Mouse (Mus musculus): Measurements from ENCODE around the gene C87436.

DNA sequence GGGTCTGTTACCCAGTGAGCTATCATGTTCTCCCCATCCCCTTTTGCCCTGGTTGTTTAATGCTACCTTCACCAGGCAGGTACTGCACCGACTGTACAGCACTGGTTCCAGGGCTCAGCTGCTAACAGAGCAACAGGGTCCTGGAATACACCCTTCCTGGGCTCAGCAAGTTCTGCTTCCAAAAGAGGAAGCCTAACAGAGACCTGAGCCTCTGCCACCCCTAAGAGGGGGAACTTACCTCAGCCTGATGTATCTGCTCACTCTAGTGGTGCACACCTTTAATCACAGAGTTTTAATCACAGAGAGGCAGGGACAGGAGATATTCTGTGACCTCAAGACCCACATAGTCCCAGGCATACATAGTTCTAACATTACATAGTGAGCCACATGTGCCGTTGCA, 51.8 kb downstream of the C87436 start:
- TF ChIP-seq CTCF (IDR thresholded peaks at IDR 0.05; ENCODE audit: insufficient read depth, low read length) = no peak
- TF ChIP-seq POLR2A (IDR thresholded peaks at IDR 0.05; ENCODE audit: borderline replicate concordance, extremely low read depth, low read depth, low read length) = no peak

Data from lung, adult 2 months (tissue).